Mouse (Mus musculus) neural tube, embryonic 14.5 days (tissue): Measurements from ENCODE around the gene Hsp90ab1. TPM values are rescaled to one million over a fixed set of nuclear protein-coding genes. Genes with fewer than 3 reads are reported as not detected.

Source experiments
- ATAC-seq: fragments of 200-750 bp; cut with Nextera tagmentation; 2 replicates; pipeline ENCODE4 v1.8.0; 2017; ENCODE audit warnings: low read depth, mild to moderate bottlenecking, moderate TSS enrichment, moderate library complexity
- H3K27ac ChIP-seq: fragments of 300-500 bp; sonication (generic); 2 replicates; pipeline ENCODE4 v1.5.1; 2014; ENCODE audit warnings: low read depth, mild to moderate bottlenecking, control low read depth, low read length, moderate library complexity, mixed read lengths
- H3K27me3 ChIP-seq: fragments of 300-500 bp; sonication (generic); 2 replicates; pipeline ENCODE4 v1.6.1; 2014; ENCODE audit warnings: low read length; ENCODE audit not compliant: control insufficient read depth, insufficient read depth
- H3K36me3 ChIP-seq: fragments of 300-500 bp; sonication (generic); 2 replicates; pipeline ENCODE4 v1.6.1; 2014; ENCODE audit warnings: low read length, mixed read lengths; ENCODE audit not compliant: control insufficient read depth, insufficient read depth
- H3K4me1 ChIP-seq: fragments of 300-500 bp; sonication (generic); 2 replicates; pipeline ENCODE4 v1.6.1; 2014; ENCODE audit warnings: low read length; ENCODE audit not compliant: control insufficient read depth, insufficient read depth
- H3K4me2 ChIP-seq: fragments of 300-500 bp; sonication (generic); 2 replicates; pipeline ENCODE4 v1.6.1; 2014; ENCODE audit warnings: mild to moderate bottlenecking, low read depth, low read length, control low read depth
- H3K4me3 ChIP-seq: fragments of 300-500 bp; sonication (generic); 2 replicates; pipeline ENCODE4 v1.5.1; 2014; ENCODE audit warnings: low read depth, low read length, control low read depth, mixed read lengths
- H3K9ac ChIP-seq: fragments of 300-500 bp; sonication (generic); replicated peaks from 2 replicates; pipeline ENCODE4 v1.6.1; 2014; ENCODE audit warnings: low read depth, mild to moderate bottlenecking, control low read depth, low read length, mixed read lengths
- H3K9me3 ChIP-seq: fragments of 300-500 bp; sonication (generic); 2 replicates; pipeline ENCODE4 v1.6.1; 2016; ENCODE audit warnings: low read length; ENCODE audit not compliant: control insufficient read depth
- WGBS: fragments of 180-500 bp; shearing (Covaris S2); extraction: QIAGEN DNeasy Blood & Tissue Kit; methylation state at CpG from one replicate; pipeline ENCODE4 v1.1.7; 2014; 5-methylcytosine and 5-hydroxymethylcytosine counted together
- polyA plus RNA-seq: library from polyadenylated mRNA; unstranded; fragments of >200 nt; fragmentation: Nextera tagmentation; extraction: Ambion mirVana; gene quantifications from 2 replicates; pipeline ENCODE4 v1.2.1, GENCODE M21; 2014

The Hsp90ab1 gene
- 1,278 and 1,406 TPM in 2 replicates for polyA plus RNA-seq

DNA sequence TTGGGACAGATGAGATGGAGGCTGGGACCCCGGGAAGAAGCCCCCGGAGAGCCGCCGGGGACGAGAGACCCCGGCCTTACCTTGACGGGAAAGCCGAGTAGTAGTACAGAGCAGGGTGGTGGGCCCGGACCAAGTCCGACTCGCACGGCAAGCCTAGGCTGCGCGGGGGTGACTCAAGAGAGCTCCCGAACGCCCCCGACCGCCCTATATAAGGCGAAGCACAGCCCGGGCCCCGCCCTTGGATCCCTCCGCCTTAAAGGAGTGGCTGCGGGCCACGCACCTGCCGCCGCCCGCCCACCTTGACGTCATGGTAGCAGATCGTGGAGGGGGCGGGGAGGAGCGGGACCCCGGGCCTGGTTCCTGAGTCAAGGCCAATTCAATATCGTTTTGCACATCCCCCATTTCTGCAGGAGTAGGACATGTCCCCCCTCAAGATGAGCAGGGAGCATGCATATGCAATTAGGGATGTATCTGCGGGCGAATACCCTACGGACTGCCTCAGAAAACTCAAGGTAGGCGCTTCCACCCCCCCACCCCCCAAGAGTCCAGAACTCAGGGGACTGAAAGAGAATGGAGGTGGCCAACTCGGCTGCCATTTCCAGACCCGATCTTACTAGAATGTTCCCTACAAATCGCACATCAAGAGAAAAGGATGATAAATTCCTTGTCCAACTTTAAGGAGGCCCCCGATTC, at the start of gene Hsp90ab1:
Gene Hsp90ab1, minus strand, starts transcription at position 185 of the 693 bp plus-strand sequence.
- peak within 1 kb of the TSS; percentile 92 for H3K4me2 ChIP-seq
- peaks cover 35% of the 10 kb centered on the region for H3K36me3 ChIP-seq
- peaks cover 20% of the 10 kb centered on the region for H3K4me1 ChIP-seq
- H3K9me3 ChIP-seq = no peaks in the 10 kb centered on the region
- WGBS = under 1% methylated on average over 38 of the region's 41 CpGs
- ATAC-seq = peak; percentile 81
- H3K9ac ChIP-seq = peak within 1 kb of the TSS; percentile 98
- H3K27me3 ChIP-seq = no peaks in the 10 kb centered on the region
- peak within 1 kb of the TSS; percentile 99 for H3K27ac ChIP-seq
- H3K4me3 ChIP-seq = peak within 1 kb of the TSS; percentile 100

DNA sequence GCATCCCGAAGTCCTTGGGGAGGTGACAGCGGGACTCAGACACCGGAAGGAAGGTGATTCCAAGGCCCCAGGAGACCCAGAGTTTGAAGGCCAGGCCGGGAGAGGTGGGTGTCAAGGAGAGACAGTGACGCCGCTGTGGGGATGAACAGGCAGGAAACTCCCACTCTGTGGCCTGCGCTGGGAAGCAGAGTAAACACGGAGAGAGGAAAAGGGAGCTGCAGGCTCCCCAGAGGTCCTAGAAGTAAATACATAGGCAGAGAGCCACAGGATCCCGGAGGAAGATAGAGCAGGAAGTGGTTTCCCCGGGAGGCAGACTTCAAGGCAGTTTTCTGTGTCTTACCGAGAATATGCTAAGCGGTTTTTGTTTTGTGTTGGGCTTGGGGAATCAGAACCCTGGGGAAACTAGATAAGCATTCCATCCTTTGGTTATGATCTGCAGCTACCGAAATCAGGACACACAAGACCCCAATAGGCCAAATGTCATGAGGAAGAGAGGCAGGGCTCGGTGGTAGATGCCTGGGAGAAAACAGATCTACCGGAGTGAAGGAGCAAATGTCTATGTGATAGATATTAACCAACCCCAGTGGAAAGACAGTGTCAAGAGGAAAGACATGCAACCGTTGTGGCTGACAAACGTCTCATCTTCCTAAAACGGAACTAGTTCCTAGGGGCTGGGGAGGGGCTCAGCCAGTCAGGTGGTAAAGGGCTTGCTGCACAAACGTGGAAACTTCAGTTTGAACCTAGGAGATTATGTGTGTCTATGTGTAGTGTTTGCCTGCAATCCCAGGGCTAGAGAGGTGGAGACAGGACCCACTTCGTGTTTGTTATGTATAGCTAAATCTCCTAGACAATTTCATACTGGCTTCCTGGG, 46.5 kb upstream of the Hsp90ab1 start:
- no peak for ATAC-seq

GRCm38 (mm10) chr17:45618941-45619385, 45.9 kb upstream of the Hsp90ab1 start:
- Histone ChIP-seq H3K9ac (no peak overlapping the region), H3K4me2 (no peak overlapping the region), H3K9me3 (no peaks in the 10 kb centered on the region), H3K36me3 (no peaks in the 10 kb centered on the region), H3K4me1 (no peaks in the 10 kb centered on the region), H3K27me3 (no peaks in the 10 kb centered on the region), H3K4me3 (no peak overlapping the region), H3K27ac (peak overlapping the region; percentile 19; the same call in 1 of the 2 replicates)
- 7% methylated on average over 8 of the region's 8 CpGs for WGBS
- no peak for ATAC-seq

More for the DNA sequence above, 46.5 kb upstream of the Hsp90ab1 start:
- H3K4me1 ChIP-seq = no peaks in the 10 kb centered on the region
- no peaks in the 10 kb centered on the region for H3K36me3 ChIP-seq
- no peak overlapping the region; the same call in 1 of the 2 replicates for H3K4me2 ChIP-seq
- H3K27ac ChIP-seq = peak overlapping the region; percentile 19; the same call in 1 of the 2 replicates
- H3K27me3 ChIP-seq = no peaks in the 10 kb centered on the region
- 28% methylated on average over 20 of the region's 20 CpGs for WGBS
- no peak overlapping the region for H3K9ac ChIP-seq
- H3K4me3 ChIP-seq = no peak overlapping the region
- no peaks in the 10 kb centered on the region for H3K9me3 ChIP-seq

- Histone ChIP-seq H3K4me1 (no peaks in the 10 kb centered on the region), H3K9ac (no peak overlapping the region), H3K27me3 (no peaks in the 10 kb centered on the region), H3K4me2 (no peak overlapping the region), H3K4me3 (no peak overlapping the region), H3K27ac (no peak overlapping the region), H3K9me3 (no peaks in the 10 kb centered on the region), H3K36me3 (no peaks in the 10 kb centered on the region)
- no peak for ATAC-seq
- 93% methylated on average over 6 of the region's 6 CpGs for WGBS
Measured at GRCm38 (mm10) chr17:45617655-45618054, 44.6 kb upstream of the Hsp90ab1 start.

GRCm38 (mm10) chr17:45616679-45617078, 43.6 kb upstream of the Hsp90ab1 start:
- Histone ChIP-seq H3K4me3 (no peak overlapping the region), H3K4me2 (no peak overlapping the region), H3K9me3 (no peaks in the 10 kb centered on the region), H3K27me3 (no peaks in the 10 kb centered on the region), H3K27ac (no peak overlapping the region), H3K36me3 (no peaks in the 10 kb centered on the region), H3K4me1 (no peaks in the 10 kb centered on the region), H3K9ac (no peak overlapping the region)
- 86% methylated on average over 3 of the region's 3 CpGs for WGBS
- no peak for ATAC-seq

DNA sequence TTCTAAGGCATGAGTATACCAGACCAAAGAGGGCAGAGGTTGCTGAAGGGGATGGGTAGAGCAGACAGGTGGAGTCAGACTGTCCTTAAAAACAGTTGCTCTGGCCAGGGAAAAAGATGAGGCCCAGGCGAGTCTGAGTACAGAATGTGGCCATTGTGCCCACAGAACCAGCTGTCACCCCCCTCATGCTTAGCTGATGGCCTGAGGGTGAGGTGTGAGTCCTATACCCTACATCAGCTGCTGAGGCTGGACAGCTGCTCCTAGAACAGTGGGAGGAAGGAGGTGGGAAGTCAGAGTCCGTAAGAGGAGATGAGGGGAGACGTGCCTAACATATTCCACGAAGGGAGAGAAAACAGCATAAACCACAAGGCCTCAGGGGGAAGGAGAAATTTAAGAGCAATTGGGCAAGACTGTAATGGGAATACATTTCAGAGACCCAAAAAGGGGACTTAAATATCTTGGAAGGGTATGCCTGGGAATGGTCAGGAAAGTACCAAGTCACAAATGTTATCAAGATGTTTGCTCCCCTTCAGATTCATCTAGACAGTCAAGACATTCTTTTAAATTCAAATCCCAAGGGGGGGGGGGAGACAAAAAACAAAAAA, 43.1 kb upstream of the Hsp90ab1 start:
- Histone ChIP-seq H3K4me1 (no peaks in the 10 kb centered on the region), H3K36me3 (no peaks in the 10 kb centered on the region), H3K27me3 (no peaks in the 10 kb centered on the region), H3K9ac (no peak overlapping the region), H3K4me3 (no peak overlapping the region), H3K4me2 (no peak overlapping the region), H3K9me3 (no peaks in the 10 kb centered on the region), H3K27ac (no peak overlapping the region)
- no peak for ATAC-seq
- WGBS = 48% methylated on average over 4 of the region's 4 CpGs

GRCm38 (mm10) chr17:45612921-45613320, 39.9 kb upstream of the Hsp90ab1 start:
- H3K4me3 ChIP-seq = no peak overlapping the region
- no peaks in the 10 kb centered on the region for H3K27me3 ChIP-seq
- WGBS = 87% methylated on average over 7 of the region's 7 CpGs
- H3K27ac ChIP-seq = no peak overlapping the region
- no peak overlapping the region for H3K9ac ChIP-seq
- no peak overlapping the region for H3K4me2 ChIP-seq
- no peaks in the 10 kb centered on the region for H3K9me3 ChIP-seq
- ATAC-seq = no peak
- H3K4me1 ChIP-seq = no peaks in the 10 kb centered on the region
- H3K36me3 ChIP-seq = no peaks in the 10 kb centered on the region

GRCm38 (mm10) chr17:45612008-45612407, 38.9 kb upstream of the Hsp90ab1 start:
- Histone ChIP-seq H3K36me3 (no peaks in the 10 kb centered on the region), H3K9me3 (no peaks in the 10 kb centered on the region), H3K4me2 (no peak overlapping the region), H3K4me1 (no peaks in the 10 kb centered on the region), H3K27me3 (no peaks in the 10 kb centered on the region), H3K27ac (no peak overlapping the region), H3K9ac (no peak overlapping the region), H3K4me3 (no peak overlapping the region)
- 88% methylated on average over 8 of the region's 8 CpGs for WGBS
- no peak for ATAC-seq
